27 mouse cellular contexts compared by ENCODE assay signal in genomic region chr4:87642002-87642401, GRCm38 (mm10).
DNase-seq lines count a peak whose midpoint lies in the region; ATAC-seq and TF ChIP-seq lines count a peak whose summit lies in the region.
"Had no signal": no experiment of that assay in that cellular context is flagged by ENCODE, and none has a peak within 500 bp of the region (broad histone marks: within the 10 kb centered on the region; RNA-seq: fewer than 3 reads in every experiment).

No protein-coding gene starts in this region.

- H3K27ac ChIP-seq in lung, embryonic 15.5 days: 0 out of 2 replicates have a peak overlapping the region, but pooled peaks have one; percentile 33
- peak overlapping the region; percentile 26; the same call in 1 of the 2 replicates for H3K27ac ChIP-seq in kidney, adult 2 months (ENCODE audit: insufficient read depth, low read depth, low read length)
- 0 out of 2 replicates have a peak overlapping the region, but pooled peaks have one; percentile 2 for H3K27ac ChIP-seq in kidney, embryonic 15.5 days
- H3K27ac ChIP-seq: embryonic facial prominence, embryonic 13.5 days; heart, adult 2 months; hindbrain, embryonic 15.5 days; kidney, postnatal 0 days; liver, embryonic 12.5 days; midbrain, embryonic 12.5 days; neural tube, embryonic 13.5 days had no signal

- no peaks in the 10 kb centered on the region for H3K27me3 ChIP-seq in lung, embryonic 15.5 days
- no peaks in the 10 kb centered on the region for H3K27me3 ChIP-seq in kidney, adult 2 months (replicated peaks; ENCODE audit: control insufficient read depth, insufficient read depth, low read length)
- H3K27me3 ChIP-seq in kidney, embryonic 15.5 days: 0 out of 2 replicates have a peak, but pooled peaks cover 6% of the 10 kb centered on the region
- H3K27me3 ChIP-seq: heart, embryonic 12.5 days; hindbrain, embryonic 15.5 days; liver, embryonic 12.5 days; midbrain, embryonic 12.5 days had no signal

- no peaks in the 10 kb centered on the region for H3K9me3 ChIP-seq in lung, embryonic 15.5 days
- H3K9me3 ChIP-seq in kidney, embryonic 15.5 days (replicated peaks): no peaks in the 10 kb centered on the region
- H3K9me3 ChIP-seq: embryonic facial prominence, embryonic 13.5 days; hindbrain, embryonic 15.5 days; liver, embryonic 12.5 days; midbrain, embryonic 12.5 days; neural tube, embryonic 13.5 days had no signal

- no peak overlapping the region for H3K9ac ChIP-seq in lung, embryonic 15.5 days
- no peak overlapping the region for H3K9ac ChIP-seq in kidney, embryonic 15.5 days
- H3K9ac ChIP-seq: embryonic facial prominence, embryonic 13.5 days; forebrain, postnatal 0 days; heart, embryonic 12.5 days; hindbrain, embryonic 15.5 days; liver, embryonic 12.5 days; liver, postnatal 0 days; midbrain, embryonic 12.5 days; neural tube, embryonic 13.5 days had no signal

- no peaks in the 10 kb centered on the region for H3K36me3 ChIP-seq in lung, embryonic 15.5 days
- H3K36me3 ChIP-seq in kidney, adult 2 months (ENCODE audit: control insufficient read depth, insufficient read depth, low read length): no peaks in the 10 kb centered on the region
- H3K36me3 ChIP-seq in kidney, embryonic 15.5 days: no peaks in the 10 kb centered on the region
- H3K36me3 ChIP-seq: embryonic facial prominence, embryonic 13.5 days; heart, embryonic 12.5 days; hindbrain, embryonic 15.5 days; liver, embryonic 12.5 days; midbrain, embryonic 12.5 days; neural tube, embryonic 13.5 days had no signal

- TF ChIP-seq POLR2A in kidney, adult 2 months (IDR thresholded peaks at IDR 0.05; ENCODE audit: low read depth, low read length): no peak

- no peak for DNase-seq in lung, postnatal 14 days
- DNase-seq in kidney, adult 2 months: peak; percentile 77
- peak; percentile 40 to 55 for DNase-seq in kidney, postnatal 36 days
- DNase-seq in thymus, postnatal 4 days: no peak
- DNase-seq in cerebellum, postnatal 36 days: no peak
- DNase-seq: adrenal gland, postnatal 25 days; cerebellum, adult 11-12 months; cerebellum, adult 9-11 months; forebrain, postnatal 0 days; heart, adult 2 months; left cerebral cortex, postnatal 4 days; liver, postnatal 0 days; right cerebral cortex, postnatal 4 days; thymus, adult 2 months; thymus, postnatal 36 days had no signal

- H3K4me3 ChIP-seq in lung, embryonic 15.5 days: no peak overlapping the region
- H3K4me3 ChIP-seq in kidney, adult 2 months (ENCODE audit: insufficient read depth, low read depth, low read length): no peak overlapping the region
- H3K4me3 ChIP-seq in kidney, embryonic 15.5 days (replicated peaks): no peak overlapping the region
- H3K4me3 ChIP-seq: embryonic facial prominence, embryonic 13.5 days; erythroblast, embryonic 14.5 days; heart, adult 2 months; heart, embryonic 12.5 days; hindbrain, embryonic 15.5 days; liver, embryonic 12.5 days; midbrain, embryonic 12.5 days; neural tube, embryonic 13.5 days had no signal

- 0 out of 2 replicates have a peak, but pooled peaks have one; percentile 31 for ATAC-seq in lung, embryonic 15.5 days (ENCODE audit: borderline replicate concordance, extremely low read depth, low FRiP score, low TSS enrichment)
- peak; percentile 64 for ATAC-seq in kidney, embryonic 15.5 days (replicated peaks; ENCODE audit: low FRiP score)
- ATAC-seq: CD4-positive, CD25-positive, alpha-beta regulatory T cell, adult 4 months; forebrain, postnatal 0 days; inflammation-experienced regulatory T-cells, adult 6 months; liver, embryonic 12.5 days; liver, postnatal 0 days had no signal

- no peak for TF ChIP-seq CTCF in kidney, adult 2 months (conservative IDR thresholded peaks at IDR 0.05; ENCODE audit: insufficient read depth, insufficient read length, low read depth, low read length)

- H3K4me1 ChIP-seq in lung, embryonic 15.5 days: 0 out of 2 replicates have a peak, but pooled peaks cover 5% of the 10 kb centered on the region
- no peaks in the 10 kb centered on the region for H3K4me1 ChIP-seq in kidney, adult 2 months (ENCODE audit: control insufficient read depth, insufficient read depth, low read length)
- peaks cover 20% of the 10 kb centered on the region for H3K4me1 ChIP-seq in kidney, embryonic 15.5 days
- H3K4me1 ChIP-seq: heart, embryonic 12.5 days; liver, embryonic 12.5 days had no signal

- no peak overlapping the region for H3K4me2 ChIP-seq in lung, embryonic 15.5 days
- H3K4me2 ChIP-seq in kidney, embryonic 15.5 days: no peak overlapping the region
- H3K4me2 ChIP-seq: embryonic facial prominence, embryonic 13.5 days; heart, embryonic 12.5 days; hindbrain, embryonic 15.5 days; liver, embryonic 12.5 days; midbrain, embryonic 12.5 days; neural tube, embryonic 13.5 days had no signal

- 63% methylated on average over 5 of the region's 5 CpGs for WGBS in lung, embryonic 15.5 days
- 37% methylated on average over 5 of the region's 5 CpGs for WGBS in kidney, adult 2 months
- WGBS in kidney, embryonic 15.5 days: 65% methylated on average over 5 of the region's 5 CpGs

Comparison
In these comparisons a context has a peak if more than half of its experiments do, and no peak if none do; other contexts are left out.
1. DNase-seq: peak in kidney, adult 2 months (single experiment) and kidney, postnatal 36 days (2 of 2); none in lung, postnatal 14 days (single experiment), thymus, postnatal 4 days (single experiment) and cerebellum, postnatal 36 days (0 of 2).
2. Peak in every context shown above with its lines, with median percentiles within 50 percentile points of each other: H3K27ac ChIP-seq.